Mouse (Mus musculus): ENCODE measurements around the gene Cenpn.

GRCm38 (mm10) chr8:116978052-116978451, 56.5 kb downstream of the Cenpn start:
- TF ChIP-seq CTCF (conservative IDR thresholded peaks at IDR 0.05; ENCODE audit: low read length) (no peak), POU5F1 (IDR thresholded peaks at IDR 0.05; ENCODE audit: borderline replicate concordance, low read length) (no peak), NANOG (IDR thresholded peaks at IDR 0.05; ENCODE audit: borderline replicate concordance, low read length) (no peak)

Data from E14TG2a.4 (cell line).